Mouse (Mus musculus) lung, adult 2 months (tissue): ENCODE data around the gene Tomm22. TPM values are rescaled to one million over a fixed set of nuclear protein-coding genes. Genes with fewer than 3 reads are reported as not detected.

ENCODE experiments used
- DNase-seq: peaks from one replicate; pipeline ENCODE4 v3.0.0; 2022
- H3K4me1 ChIP-seq: fragments of 200-500 bp; 2 replicates; pipeline ENCODE4 v1.6.1; 2011; ENCODE audit warnings: low read length; ENCODE audit not compliant: control insufficient read depth, insufficient read depth
- H3K4me3 ChIP-seq: fragments of 200-500 bp; replicated peaks from 2 replicates; pipeline ENCODE3; 2011; ENCODE audit warnings: low read depth, mild to moderate bottlenecking, control low read depth, low read length; ENCODE audit errors: extremely low read depth
- CTCF ChIP-seq: fragments of 200-500 bp; IDR thresholded peaks from 2 replicates; pipeline ENCODE4 v1.5.1; 2011; ENCODE audit warnings: mild to moderate bottlenecking, low read length, control low read depth; ENCODE audit not compliant: insufficient read depth
- POLR2A ChIP-seq: fragments of 200-500 bp; IDR thresholded peaks from 2 replicates; pipeline ENCODE4 v1.6.1; 2011; ENCODE audit warnings: low read depth, mild to moderate bottlenecking, control low read depth, low read length, borderline replicate concordance; ENCODE audit errors: extremely low read depth
- WGBS: fragments of 180-500 bp; shearing (Covaris S2); methylation state at CpG from one replicate; pipeline ENCODE4 v1.1.7; 2018; 5-methylcytosine and 5-hydroxymethylcytosine counted together
- polyA plus RNA-seq: library from polyadenylated mRNA; depleted of rRNA; stranded (reverse); fragments of >200 nt; gene quantifications from 2 replicates; pipeline ENCODE4 v1.2.3, GENCODE M21; 2012

The Tomm22 gene
- polyA plus RNA-seq, 1 experiment, result 31.9 TPM

DNA sequence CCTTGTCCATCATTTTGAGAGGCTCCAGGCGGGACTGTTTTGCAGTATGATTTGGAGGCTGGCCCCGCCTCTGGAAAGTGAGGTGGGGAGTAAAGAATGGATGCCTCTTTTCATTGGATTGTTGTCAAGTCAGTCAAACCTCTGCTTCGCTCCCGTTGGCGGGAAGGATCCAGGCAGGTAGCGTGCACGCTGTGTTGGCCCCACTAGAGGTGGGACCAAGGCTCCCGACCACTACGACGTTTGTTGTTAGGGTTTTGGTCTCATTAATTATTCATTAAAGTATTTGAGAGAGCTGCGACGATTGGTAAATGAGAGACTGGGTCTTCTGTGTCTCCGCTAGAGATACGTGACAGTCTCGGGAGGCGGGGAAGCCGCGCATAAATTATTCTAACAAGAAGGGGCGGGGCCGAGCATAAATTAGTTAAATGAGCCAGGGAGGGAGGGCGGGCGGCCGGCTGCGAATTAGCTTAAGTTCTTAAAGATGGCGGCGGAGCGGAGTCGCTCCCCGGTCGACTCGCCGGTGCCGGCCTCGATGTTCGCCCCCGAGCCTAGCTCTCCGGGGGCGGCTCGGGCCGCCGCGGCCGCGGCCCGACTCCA lies 19.9 kb downstream of the Tomm22 start, which contains the start of gene Gtpbp1:
Gene Gtpbp1, plus strand, starts transcription at position 420 of the 597 bp plus-strand sequence.
- under 1% methylated on average over 45 of the region's 45 CpGs for WGBS
- peaks cover 28% of the 10 kb centered on the region for H3K4me1 ChIP-seq
- peak within 1 kb of the TSS; percentile 73 for H3K4me3 ChIP-seq
- TF ChIP-seq CTCF, result no peak
- TF ChIP-seq POLR2A, result peak; percentile 53; the same call in 1 of the 2 replicates
- DNase-seq, result peak; percentile 96

DNA sequence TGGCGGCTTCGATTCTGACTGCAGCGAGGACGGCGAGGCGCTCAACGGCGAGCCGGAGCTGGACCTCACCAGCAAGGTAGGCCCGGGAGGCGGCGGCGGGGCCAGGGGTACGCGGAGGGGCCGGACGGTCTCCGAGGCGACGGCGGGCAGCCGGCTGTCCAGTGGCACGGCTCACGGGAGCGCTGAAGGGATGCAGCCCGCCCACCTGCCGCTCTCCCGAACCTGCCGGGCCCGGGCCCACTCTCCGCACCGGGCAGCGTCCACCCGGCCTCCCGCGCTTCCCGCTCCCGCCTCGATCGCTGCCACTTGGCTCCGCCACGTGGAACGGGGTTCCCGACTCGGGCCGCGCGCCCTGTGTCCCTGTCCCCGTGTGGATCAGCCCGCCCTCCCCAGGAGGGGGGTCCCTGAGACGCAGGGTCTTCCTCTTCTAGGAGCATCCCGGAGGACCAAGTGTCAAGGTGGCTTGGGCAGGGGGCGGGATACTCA lies 20.4 kb downstream of the Tomm22 start:
- Histone ChIP-seq H3K4me3 (peak overlapping the region; percentile 73), H3K4me1 (peaks cover 23% of the 10 kb centered on the region)
- peak; percentile 66 for DNase-seq
- no peak for TF ChIP-seq CTCF
- WGBS, result under 1% methylated on average over 53 of the region's 53 CpGs

DNA sequence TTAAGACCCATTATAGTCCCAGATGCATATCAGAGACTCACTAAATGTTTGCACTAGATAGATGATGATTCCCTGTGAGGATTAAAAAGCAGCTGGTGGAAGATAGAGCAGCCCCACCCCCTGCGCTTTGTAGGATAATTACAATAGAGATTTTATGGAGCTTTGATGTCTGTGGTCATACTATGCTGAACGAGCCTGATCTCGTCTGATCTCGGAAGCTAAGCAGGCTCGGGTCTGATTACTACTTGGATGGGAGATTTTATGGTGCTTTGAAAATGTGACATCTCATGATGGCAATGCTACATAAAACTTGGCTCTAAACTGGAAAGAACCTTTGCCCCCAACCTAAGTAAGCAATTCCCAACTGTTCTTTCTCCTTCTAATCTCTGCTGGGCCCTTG lies 21.7 kb downstream of the Tomm22 start:
- WGBS, result 79% methylated on average over 5 of the region's 5 CpGs
- H3K4me3 ChIP-seq, result no peak overlapping the region

DNA sequence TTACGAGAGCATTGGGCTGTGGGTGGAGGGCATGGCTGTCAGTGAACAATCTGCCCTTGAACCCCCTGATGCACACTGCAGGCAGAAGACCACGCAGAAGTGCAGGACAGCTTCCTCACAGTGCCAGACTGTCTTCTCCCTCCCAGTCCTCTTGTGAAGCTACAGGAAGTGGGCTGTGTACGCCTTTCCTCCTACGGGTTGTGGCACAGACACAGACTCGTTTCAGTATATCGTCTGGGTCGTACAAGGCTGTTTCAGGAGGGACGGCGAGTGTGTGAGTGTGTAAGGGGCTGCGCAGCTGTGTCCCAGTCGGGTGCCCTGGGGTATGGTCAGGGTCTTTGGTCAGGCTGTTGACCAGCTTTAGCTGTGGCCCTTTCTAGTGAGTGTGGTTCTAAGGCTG lies 23.1 kb downstream of the Tomm22 start:
- peak; percentile 18 for DNase-seq
- TF ChIP-seq POLR2A (peak; percentile 12; the same call in 1 of the 2 replicates), CTCF (no peak)
- H3K4me1 ChIP-seq, result peaks cover 15% of the 10 kb centered on the region
- peak overlapping the region; percentile 47 for H3K4me3 ChIP-seq
- WGBS, result 43% methylated on average over 11 of the region's 11 CpGs

More for the DNA sequence above, 21.7 kb downstream of the Tomm22 start:
- TF ChIP-seq CTCF, result no peak
- no peak for TF ChIP-seq POLR2A
- DNase-seq, result no peak
- peaks cover 19% of the 10 kb centered on the region for H3K4me1 ChIP-seq

DNA sequence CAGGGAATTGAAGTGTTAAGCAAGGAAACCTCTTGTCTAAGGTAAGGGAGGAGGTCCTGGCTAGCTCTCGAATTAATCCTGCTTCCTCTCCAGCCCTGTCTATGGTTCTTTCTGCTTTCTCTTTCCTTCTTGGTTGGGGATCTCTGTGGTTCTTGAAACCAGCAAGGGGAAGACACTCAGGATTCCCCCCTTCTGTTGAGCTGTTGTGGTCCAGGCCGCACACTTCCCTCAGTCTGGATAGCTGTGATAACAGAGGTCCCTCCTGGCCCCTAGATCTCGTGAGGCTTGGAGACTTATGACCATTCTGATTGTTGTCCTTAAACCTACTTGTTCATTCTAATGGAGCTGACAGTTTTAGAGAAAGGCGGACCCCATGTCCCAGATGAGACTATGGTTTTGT lies 23.9 kb downstream of the Tomm22 start:
- no peak overlapping the region for H3K4me3 ChIP-seq
- 73% methylated on average over 4 of the region's 4 CpGs for WGBS
- H3K4me1 ChIP-seq, result peaks cover 15% of the 10 kb centered on the region
- DNase-seq, result no peak
- TF ChIP-seq CTCF, result no peak
- TF ChIP-seq POLR2A, result no peak

DNA sequence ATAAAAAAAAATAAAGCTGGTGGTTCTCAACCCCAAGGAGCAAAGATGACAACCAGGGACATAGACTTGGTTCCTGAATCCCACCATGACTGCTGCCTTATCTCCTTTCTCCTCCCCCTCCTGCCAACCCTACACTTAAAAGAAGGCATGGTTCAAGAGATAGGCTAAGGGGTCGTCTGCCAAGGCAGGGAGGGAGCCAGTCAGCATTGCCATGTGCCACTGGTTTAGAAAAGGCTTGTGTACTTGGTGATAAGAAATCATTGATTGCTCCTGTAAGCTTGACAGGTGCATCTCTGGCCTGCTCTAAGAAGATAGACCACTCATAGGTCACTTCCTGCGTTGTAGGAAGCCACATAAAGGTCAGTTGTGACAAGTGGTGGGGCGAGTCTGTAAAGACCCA lies 24.9 kb downstream of the Tomm22 start:
- WGBS, result 41% methylated on average over 3 of the region's 3 CpGs
- H3K4me3 ChIP-seq, result no peak overlapping the region
- DNase-seq, result no peak
- peaks cover 12% of the 10 kb centered on the region for H3K4me1 ChIP-seq
- no peak for TF ChIP-seq POLR2A
- TF ChIP-seq CTCF, result no peak

DNA sequence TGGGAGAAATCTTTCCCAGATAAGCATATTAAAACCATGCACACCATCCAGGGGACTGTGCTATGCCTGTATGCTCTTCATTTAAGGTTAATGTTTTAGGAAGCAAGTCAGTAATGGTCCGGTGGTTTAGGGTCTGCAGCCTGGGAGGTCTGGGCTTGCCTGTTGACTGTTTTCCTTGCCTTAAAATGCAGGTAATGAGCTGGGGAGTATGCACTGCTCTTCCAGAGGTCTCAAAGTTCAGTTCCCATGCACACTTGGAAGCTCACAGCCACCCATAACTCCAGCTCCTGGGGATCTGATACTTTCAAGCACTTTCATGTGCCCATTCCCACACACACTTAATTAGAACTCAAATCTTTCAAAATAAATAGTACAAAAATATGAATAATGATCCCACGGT lies 25.8 kb downstream of the Tomm22 start:
- H3K4me3 ChIP-seq, result no peak overlapping the region
- TF ChIP-seq POLR2A, result no peak
- no peak for TF ChIP-seq CTCF
- H3K4me1 ChIP-seq, result peaks cover 11% of the 10 kb centered on the region
- WGBS, result 89% methylated on average over 2 of the region's 2 CpGs
- DNase-seq, result no peak

DNA sequence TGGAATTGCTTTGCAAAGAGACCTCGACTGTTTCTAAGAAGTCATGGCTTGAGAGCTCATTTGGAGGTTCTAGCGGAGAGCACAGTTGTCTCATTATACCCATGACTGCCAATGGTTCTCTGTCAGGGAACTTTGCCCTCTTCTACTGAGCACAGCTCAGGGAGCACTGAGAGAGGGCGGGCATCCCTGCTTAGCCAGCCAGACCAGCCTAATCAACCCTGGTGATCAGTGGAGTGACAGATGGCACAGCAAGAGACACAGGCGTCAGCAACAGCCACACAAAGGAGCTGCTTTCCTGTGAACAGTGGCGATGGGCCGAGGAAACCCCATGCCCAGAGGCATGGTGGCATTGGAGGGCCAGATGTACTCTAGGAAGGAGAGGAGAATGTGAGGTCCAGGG lies 26.4 kb downstream of the Tomm22 start:
- Histone ChIP-seq H3K4me1 (peaks cover 6% of the 10 kb centered on the region; the same call in 1 of the 2 replicates), H3K4me3 (no peak overlapping the region)
- 87% methylated on average over 6 of the region's 6 CpGs for WGBS
- no peak for DNase-seq
- TF ChIP-seq CTCF, result no peak
- no peak for TF ChIP-seq POLR2A

DNA sequence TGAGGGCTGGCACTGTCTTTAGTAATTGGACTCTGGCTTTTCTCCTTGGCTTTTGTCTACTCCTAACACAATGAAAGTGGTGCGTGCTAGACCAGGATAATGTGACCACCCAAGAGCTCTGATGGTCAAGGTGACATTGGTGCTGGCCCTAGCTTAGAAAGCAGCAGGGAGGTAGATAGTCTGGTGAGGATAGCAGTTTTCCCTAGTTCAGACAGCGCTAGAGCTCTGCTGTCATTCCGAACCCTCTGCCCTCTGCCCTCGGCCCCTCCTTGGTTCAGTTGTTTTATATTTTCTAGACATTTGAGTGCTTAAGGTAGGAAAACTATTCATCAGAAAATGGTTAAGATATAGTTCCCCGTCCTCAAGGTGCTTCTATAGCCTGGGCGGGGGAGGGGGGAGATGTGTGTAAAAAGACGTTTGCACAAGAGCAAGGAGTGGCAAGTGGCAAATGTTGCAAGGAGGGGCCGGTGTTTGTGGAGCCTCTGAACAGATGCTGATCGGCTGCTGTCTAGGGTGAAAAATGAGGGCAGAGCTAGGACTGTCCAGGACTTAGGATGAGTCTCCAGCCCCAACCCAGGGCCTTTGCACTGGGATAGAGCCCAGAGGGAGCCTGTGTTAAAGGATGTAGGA lies 27.0 kb downstream of the Tomm22 start:
- TF ChIP-seq POLR2A, result no peak
- Histone ChIP-seq H3K4me3 (no peak overlapping the region), H3K4me1 (peaks cover 6% of the 10 kb centered on the region; the same call in 1 of the 2 replicates)
- DNase-seq, result no peak
- 76% methylated on average over 9 of the region's 9 CpGs for WGBS
